Mouse (Mus musculus) MEL (cell line): ENCODE measurements around the gene Mob3a.

Source experiments
- CHD1 ChIP-seq: IDR thresholded peaks from 2 replicates; pipeline ENCODE4 v1.6.1; 2012; ENCODE audit warnings: low read depth, mild to moderate bottlenecking, inconsistent platforms, low read length, improper control_type of control experiment
- CTCF ChIP-seq, 3 experiments: IDR thresholded peaks in 2 of 3; conservative IDR thresholded peaks in 1 of 3; 2 replicates each; pipeline ENCODE4 v1.5.1; 2011 to 2012; ENCODE audit warnings: low read length in 3 of 3, low read depth in 2 of 3, mild to moderate bottlenecking in 2 of 3, improper control_type of control experiment in 1 of 3, inconsistent platforms in 1 of 3, mixed read lengths in 1 of 3, moderate library complexity in 1 of 3; ENCODE audit not compliant: control insufficient read depth in 1 of 3, insufficient read depth in 1 of 3, poor library complexity in 1 of 3, severe bottlenecking in 1 of 3

DNA sequence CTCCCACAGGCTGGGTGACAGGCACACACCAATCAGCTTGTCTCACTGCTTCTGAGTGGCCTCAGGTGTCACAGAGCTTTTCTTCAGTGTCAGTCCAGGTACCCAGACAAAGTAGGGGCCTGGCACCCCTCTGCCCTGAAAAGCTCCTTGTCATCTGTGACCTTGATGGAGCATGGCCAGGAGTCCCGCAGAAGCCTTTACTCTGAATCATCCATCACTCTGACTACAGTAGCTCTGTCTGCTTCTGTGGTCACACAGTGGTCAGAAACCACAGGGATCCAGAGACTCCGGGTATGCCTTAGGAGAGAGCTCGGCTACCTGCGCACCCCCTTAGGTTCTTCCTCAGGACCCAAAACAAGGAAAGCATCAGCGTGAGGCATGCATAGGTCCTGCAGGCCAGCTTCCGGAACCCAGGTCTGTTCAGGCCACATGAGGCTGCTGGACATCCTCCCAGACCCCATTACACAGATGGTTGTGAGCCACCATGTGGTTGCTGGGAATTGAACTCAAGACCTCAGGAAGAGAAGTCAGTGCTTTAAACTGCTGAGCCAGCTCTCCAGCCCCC is 48.5 kb downstream of the Mob3a start:
- no peak for TF ChIP-seq CHD1
- no peak for TF ChIP-seq CTCF (IDR thresholded peaks at IDR 0.05 in 2 of 3, conservative IDR thresholded peaks at IDR 0.05 in 1 of 3; ENCODE audit: control insufficient read depth in 1 of 3, insufficient read depth in 1 of 3, low read depth in 2 of 3, low read length in 3 of 3, poor library complexity in 1 of 3, severe bottlenecking in 1 of 3)
